Mouse (Mus musculus): Measurements from ENCODE around the gene Nek5. TPM values are rescaled to one million over a fixed set of nuclear protein-coding genes. Genes with fewer than 3 reads are reported as not detected.
A peak's percentile ranks its signal among the peaks of the same experiment; 100 is the strongest.

Nek5 gene
- polyA plus RNA-seq, 1 experiment from 2014 or later, result 0.52 TPM

DNA sequence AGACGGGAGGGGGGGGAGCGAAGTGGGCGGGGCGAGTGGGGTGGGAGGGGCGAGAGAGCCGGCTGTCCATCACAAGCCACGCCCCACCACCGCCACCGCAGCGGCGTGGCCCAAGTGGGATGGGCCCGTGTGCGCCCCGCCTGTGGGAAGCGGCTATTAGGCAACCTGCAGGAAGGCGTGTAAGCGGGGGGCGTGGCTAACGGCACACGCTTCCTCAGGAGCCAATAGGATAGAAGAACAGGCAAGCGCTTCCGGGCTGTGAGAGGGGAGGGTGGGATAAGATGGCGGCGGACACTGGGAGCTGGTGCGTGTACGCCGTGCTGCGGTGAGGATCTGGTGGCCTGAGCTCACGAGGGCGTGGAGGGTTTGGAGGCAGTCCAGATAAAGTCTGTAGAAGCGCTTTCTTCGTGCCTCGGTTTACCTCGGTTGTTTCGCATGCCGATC is 64.4 kb downstream of the Nek5 start, which contains the start of gene Alg11:
TSS of gene Alg11 (plus strand) at position 276 of the 444 bp plus-strand sequence.
- peak within 1 kb of the TSS; percentile 12; the same call in 1 of the 2 replicates for H3K27ac ChIP-seq
- peaks cover 7% of the 10 kb centered on the region for H3K4me1 ChIP-seq
- H3K4me2 ChIP-seq (replicated peaks), result peak within 1 kb of the TSS; percentile 84
- peak within 1 kb of the TSS; percentile 66 for H3K4me3 ChIP-seq
- under 1% methylated on average over 32 of the region's 36 CpGs for WGBS
- H3K27me3 ChIP-seq, result peaks cover 9% of the 10 kb centered on the region
- 0 out of 2 replicates have a peak, but pooled peaks cover under 1% of the 10 kb centered on the region for H3K9me3 ChIP-seq (replicated peaks)
- ATAC-seq (ENCODE audit: low FRiP score), result peak; percentile 100
- peak within 1 kb of the TSS; percentile 67 for H3K9ac ChIP-seq
- H3K36me3 ChIP-seq, result peaks cover 16% of the 10 kb centered on the region

DNA sequence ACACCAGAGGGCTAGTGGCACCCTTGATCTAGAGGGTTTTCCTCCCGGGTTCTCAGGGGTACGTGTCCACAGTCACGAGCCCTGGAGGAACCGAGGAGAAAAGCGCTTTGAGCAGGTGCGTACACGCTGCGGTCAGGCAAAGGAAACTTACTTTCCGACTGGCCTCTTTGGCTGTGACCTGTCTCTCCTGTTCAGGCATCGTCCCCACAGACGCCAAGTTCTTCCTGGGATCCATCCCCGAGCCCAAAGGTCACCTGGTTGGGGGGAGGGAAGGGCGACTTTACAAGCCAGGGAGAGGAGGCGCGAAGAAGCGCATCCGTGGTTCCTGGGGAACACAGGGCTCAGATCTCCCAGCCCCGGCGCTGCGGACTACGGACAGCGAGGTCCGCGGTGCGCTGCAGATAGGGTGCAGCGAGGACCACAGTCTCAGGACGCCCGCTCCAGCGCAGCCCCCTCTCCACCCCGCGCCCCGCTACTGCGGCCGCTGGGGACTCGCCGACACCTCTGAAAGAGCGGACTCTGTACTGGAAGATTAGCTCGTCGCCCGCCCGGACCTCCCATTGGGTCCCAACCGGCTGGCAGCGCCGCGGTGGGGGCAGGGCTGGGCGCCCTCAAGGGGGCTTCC is 64.9 kb downstream of the Nek5 start, which contains the start of gene Atp7b:
TSS of gene Atp7b (minus strand) at position 485 of the 625 bp plus-strand sequence.
- Histone ChIP-seq H3K9me3 (replicated peaks) (no peaks in the 10 kb centered on the region), H3K4me3 (peak within 1 kb of the TSS; percentile 66), H3K9ac (peak within 1 kb of the TSS; percentile 67), H3K4me2 (replicated peaks) (peak within 1 kb of the TSS; percentile 84), H3K27ac (peak within 1 kb of the TSS; percentile 12; the same call in 1 of the 2 replicates), H3K4me1 (peaks cover 7% of the 10 kb centered on the region), H3K27me3 (peaks cover 9% of the 10 kb centered on the region), H3K36me3 (peaks cover 10% of the 10 kb centered on the region)
- ATAC-seq (ENCODE audit: low FRiP score), result peak; percentile 92
- WGBS, result 1% methylated on average over 45 of the region's 46 CpGs

DNA sequence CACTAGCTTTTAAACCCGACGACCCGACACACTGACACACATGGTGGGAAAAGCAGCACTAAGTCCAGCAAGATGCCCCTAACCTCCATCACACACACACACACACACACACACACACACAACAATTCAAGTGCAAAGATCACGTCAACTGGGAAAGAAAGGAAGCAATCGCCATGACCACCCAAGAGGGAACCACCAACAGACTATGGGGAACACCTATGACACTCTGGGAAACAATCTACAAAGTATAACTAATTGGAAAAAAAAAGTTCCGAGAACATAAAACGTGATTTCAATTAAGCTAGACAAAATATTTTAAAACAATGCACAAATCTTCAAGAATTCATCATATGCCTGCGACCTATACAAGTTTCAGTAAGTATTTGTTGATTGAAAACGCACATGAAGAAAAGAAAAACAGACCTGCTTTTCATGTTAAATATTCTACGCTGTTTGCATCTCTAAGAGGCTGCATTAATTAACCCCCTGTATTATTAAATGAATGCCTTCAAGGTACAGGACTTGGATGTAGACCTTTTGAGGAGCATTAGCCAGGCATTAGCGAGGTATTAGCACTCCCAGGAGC is 65.6 kb downstream of the Nek5 start:
- H3K36me3 ChIP-seq, result peaks cover 5% of the 10 kb centered on the region
- H3K4me3 ChIP-seq, result peak overlapping the region; percentile 66
- H3K27me3 ChIP-seq, result peaks cover 9% of the 10 kb centered on the region
- no peak overlapping the region for H3K27ac ChIP-seq
- 43% methylated on average over 11 of the region's 11 CpGs for WGBS
- no peak for ATAC-seq (ENCODE audit: low FRiP score)
- H3K9ac ChIP-seq, result peak overlapping the region; percentile 67
- H3K4me2 ChIP-seq (replicated peaks), result peak overlapping the region; percentile 84
- no peaks in the 10 kb centered on the region for H3K9me3 ChIP-seq (replicated peaks)
- H3K4me1 ChIP-seq, result peaks cover 7% of the 10 kb centered on the region

DNA sequence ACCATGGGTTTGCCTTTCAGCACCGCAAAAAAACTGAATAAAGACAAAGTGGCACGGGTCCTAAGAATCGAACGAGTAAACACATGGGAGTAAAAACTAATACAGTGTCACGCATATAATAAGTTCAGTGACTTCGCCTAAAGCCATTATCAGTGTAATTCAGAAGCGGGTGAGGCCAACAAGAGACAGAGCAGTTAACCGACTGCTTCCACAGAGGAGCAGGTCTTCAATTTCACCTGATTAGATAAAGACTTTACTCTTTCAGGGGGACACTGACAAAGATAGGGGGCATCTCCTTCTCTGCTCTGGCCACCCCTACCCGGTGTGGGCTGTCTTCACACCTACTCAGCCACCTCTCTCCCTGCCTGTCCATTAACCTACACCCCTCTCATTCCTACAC is 66.5 kb downstream of the Nek5 start:
- Histone ChIP-seq H3K27me3 (peaks cover 9% of the 10 kb centered on the region), H3K4me2 (replicated peaks) (no peak overlapping the region), H3K4me3 (no peak overlapping the region), H3K9ac (no peak overlapping the region), H3K9me3 (replicated peaks) (no peaks in the 10 kb centered on the region), H3K36me3 (no peaks in the 10 kb centered on the region), H3K4me1 (peaks cover 7% of the 10 kb centered on the region), H3K27ac (no peak overlapping the region)
- ATAC-seq (ENCODE audit: low FRiP score), result no peak
- 82% methylated on average over 9 of the region's 9 CpGs for WGBS

DNA sequence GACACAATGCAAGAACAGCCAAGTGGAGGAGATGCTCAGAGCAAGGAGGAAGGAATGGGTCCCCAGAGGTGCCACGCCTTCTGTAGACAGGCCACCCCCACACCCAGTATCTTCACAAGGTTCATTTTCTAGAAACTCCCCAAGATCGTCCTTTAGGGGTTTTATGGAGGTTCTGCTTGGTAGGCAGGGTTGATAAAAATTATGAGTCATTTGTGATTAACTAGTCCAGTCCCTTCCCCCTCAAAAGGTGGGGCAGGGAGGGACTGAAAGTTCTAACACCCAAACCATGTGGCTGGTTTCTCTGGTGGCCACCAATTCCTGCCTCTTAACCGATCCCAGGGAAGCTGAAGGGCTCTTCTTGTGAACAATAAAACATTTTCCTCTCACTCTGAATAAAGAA is 68.0 kb downstream of the Nek5 start:
- ATAC-seq (ENCODE audit: low FRiP score), result no peak
- Histone ChIP-seq H3K27me3 (peaks cover 9% of the 10 kb centered on the region), H3K9ac (no peak overlapping the region), H3K9me3 (replicated peaks) (no peaks in the 10 kb centered on the region), H3K4me2 (replicated peaks) (no peak overlapping the region), H3K36me3 (no peaks in the 10 kb centered on the region), H3K4me1 (peaks cover 7% of the 10 kb centered on the region), H3K27ac (no peak overlapping the region), H3K4me3 (no peak overlapping the region)
- 84% methylated on average over 3 of the region's 3 CpGs for WGBS

DNA sequence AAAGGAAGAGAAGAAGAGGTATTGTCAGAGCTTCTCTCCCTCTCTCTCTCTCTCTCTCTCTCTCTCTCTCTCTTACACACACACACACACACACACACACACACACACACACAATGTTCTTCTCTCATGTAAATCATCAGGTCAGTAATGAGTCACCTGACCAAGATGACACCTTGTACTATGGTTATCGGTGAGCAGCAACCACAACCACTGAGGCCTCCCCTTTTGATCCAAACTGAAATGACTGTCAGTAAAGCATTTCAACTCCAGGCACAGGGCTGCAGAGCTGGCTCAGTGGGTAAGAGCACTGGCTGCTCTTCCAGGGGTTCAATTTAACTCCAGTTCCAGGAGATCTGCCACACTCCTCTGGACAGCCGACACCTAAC is 69.4 kb downstream of the Nek5 start:
- Histone ChIP-seq H3K4me3 (no peak overlapping the region), H3K9ac (no peak overlapping the region), H3K36me3 (no peaks in the 10 kb centered on the region), H3K27me3 (peaks cover 9% of the 10 kb centered on the region), H3K9me3 (replicated peaks) (no peaks in the 10 kb centered on the region), H3K4me2 (replicated peaks) (no peak overlapping the region), H3K4me1 (0 out of 2 replicates have a peak, but pooled peaks cover 3% of the 10 kb centered on the region), H3K27ac (no peak overlapping the region)
- 97% methylated on average over 2 of the region's 2 CpGs for WGBS
- ATAC-seq (ENCODE audit: low FRiP score), result no peak

DNA sequence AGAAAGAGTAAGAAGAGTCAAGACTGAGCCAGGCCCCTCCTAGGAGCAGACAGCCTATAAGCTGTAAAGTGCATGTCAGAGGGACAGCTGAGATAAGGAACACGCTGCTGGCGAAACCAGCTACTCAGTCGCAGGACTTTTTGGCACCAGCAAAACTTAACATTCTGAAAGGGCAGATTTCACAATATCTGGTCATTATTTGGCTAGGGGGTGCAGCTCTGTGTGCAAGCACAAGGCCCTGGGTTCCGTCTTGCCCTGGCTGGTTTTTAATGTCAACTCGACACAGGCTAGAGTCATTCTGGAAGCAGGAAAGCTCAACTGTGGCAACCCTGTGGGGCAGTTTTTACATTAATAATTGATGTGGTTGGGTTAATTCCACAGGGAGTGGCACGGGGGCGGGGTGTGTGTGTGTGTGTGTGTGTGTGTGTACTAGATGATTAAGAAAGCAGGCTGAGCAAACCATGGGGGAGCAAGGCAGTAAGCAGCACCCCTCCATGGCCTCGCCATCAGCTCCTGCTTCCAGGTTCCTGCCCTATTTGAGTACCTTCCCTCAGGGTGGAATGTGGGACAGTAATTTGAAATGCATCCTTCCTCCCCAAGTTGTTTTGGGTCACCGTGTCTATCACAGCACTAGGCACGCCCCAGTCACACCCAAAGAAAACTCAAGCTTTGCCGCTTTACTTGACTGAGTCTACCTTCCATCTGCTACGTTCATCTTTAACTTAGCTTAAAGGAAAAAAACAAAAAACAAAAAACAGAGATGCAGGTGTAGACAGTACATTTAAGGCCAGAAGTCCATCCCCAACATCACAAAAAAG is 70.0 kb downstream of the Nek5 start:
- WGBS, result 88% methylated on average over 12 of the region's 12 CpGs

DNA sequence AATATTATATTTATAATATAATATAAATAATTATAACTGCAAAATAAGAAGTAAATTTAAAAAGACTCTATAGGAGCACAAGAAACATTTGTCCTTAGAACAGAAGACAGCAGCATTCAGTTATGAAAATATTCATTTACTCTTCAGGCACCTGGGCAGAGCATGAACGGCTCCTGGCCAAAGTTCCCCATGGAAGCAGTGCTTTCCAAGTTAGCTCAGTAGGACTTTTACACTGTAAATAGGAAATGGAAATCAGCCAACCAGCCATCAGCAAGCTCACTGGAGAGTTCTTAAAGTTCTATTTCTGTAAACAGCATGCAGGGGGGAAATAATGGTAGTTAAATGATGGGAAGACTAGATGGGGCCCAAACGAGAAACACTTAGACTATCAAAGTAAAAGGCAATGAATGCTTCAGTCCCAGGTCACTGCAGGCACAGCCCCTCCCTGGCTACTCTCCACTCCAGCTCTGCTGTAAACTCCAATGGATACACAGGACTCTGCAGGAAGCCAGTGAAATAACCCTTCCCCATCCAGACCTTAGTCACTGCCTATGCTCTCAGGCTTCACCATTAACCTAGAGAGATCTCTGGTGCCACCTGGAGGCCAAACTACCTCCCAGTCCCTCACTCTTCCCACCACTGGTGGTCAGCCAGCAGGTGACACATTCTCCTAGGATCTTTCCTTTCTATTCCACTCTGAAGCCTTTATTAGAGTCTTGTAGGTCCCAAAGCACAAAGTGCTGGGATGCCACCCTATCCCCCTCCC is 77.0 kb downstream of the Nek5 start:
- ATAC-seq (ENCODE audit: low FRiP score), result peak; percentile 38; the same call in 1 of the 2 replicates
- no peak overlapping the region for H3K4me2 ChIP-seq (replicated peaks)
- H3K9ac ChIP-seq, result no peak overlapping the region
- peaks cover 9% of the 10 kb centered on the region for H3K4me1 ChIP-seq
- H3K36me3 ChIP-seq, result no peaks in the 10 kb centered on the region
- H3K4me3 ChIP-seq, result no peak overlapping the region
- H3K27me3 ChIP-seq, result no peaks in the 10 kb centered on the region
- no peaks in the 10 kb centered on the region for H3K9me3 ChIP-seq (replicated peaks)
- 67% methylated on average over 2 of the region's 2 CpGs for WGBS
- H3K27ac ChIP-seq, result no peak overlapping the region

More for the DNA sequence above, 70.0 kb downstream of the Nek5 start:
- H3K4me1 ChIP-seq, result 0 out of 2 replicates have a peak, but pooled peaks cover 3% of the 10 kb centered on the region
- peaks cover 9% of the 10 kb centered on the region for H3K27me3 ChIP-seq
- no peak overlapping the region for H3K9ac ChIP-seq
- H3K27ac ChIP-seq, result no peak overlapping the region
- H3K4me2 ChIP-seq (replicated peaks), result no peak overlapping the region
- no peaks in the 10 kb centered on the region for H3K36me3 ChIP-seq
- H3K9me3 ChIP-seq (replicated peaks), result no peaks in the 10 kb centered on the region
- no peak for ATAC-seq (ENCODE audit: low FRiP score)
- no peak overlapping the region for H3K4me3 ChIP-seq

DNA sequence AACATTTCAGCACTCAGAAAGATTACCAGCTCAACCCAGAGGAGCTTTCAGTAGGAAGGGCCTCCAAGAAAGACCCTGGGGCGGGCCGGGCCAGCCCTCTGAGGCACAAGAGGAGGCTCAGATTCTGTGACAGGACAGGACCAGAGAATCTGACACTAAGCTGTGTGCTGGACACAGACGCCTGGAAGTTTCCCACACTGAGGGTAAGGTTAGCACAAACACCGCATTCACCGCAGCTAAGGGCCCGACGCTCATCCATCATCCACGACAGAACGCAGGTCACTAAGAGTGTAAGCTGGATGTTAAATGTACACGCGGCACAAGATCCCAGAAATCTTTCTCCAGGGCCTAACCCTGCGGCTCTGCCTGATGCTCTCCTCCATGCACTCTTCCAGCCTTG is 81.1 kb downstream of the Nek5 start:
- Histone ChIP-seq H3K27ac (no peak overlapping the region), H3K4me3 (no peak overlapping the region), H3K4me1 (peaks cover 19% of the 10 kb centered on the region), H3K9me3 (replicated peaks) (no peaks in the 10 kb centered on the region), H3K36me3 (no peaks in the 10 kb centered on the region), H3K27me3 (peaks cover 4% of the 10 kb centered on the region; the same call in 1 of the 2 replicates), H3K4me2 (replicated peaks) (no peak overlapping the region), H3K9ac (no peak overlapping the region)
- no peak for ATAC-seq (ENCODE audit: low FRiP score)
- WGBS, result 42% methylated on average over 12 of the region's 12 CpGs

DNA sequence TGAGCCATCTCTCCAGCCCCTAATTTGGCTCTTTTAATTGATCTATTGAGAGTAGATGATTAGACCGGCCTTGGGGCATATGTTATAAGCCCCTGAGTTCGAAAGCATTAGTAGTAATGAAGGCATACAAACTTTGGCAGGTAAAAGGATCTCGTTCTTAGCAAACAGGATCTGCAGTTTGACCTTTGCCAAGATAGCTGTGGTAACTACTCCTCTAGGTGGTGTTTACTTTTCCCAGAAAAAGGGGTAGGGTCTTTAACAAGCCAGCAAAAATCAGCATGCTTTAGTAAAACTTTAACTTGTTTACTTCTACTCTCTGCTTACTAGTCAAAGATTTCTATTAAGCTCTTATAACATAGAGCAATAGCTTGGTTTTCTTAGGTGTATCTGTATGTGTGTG is 82.3 kb downstream of the Nek5 start:
- H3K4me1 ChIP-seq, result peaks cover 19% of the 10 kb centered on the region
- H3K27ac ChIP-seq, result no peak overlapping the region
- no peak overlapping the region for H3K9ac ChIP-seq
- no peak for ATAC-seq (ENCODE audit: low FRiP score)
- no peaks in the 10 kb centered on the region for H3K9me3 ChIP-seq (replicated peaks)
- no peak overlapping the region for H3K4me2 ChIP-seq (replicated peaks)
- H3K4me3 ChIP-seq, result no peak overlapping the region
- WGBS, result 93% methylated on average over 3 of the region's 3 CpGs
- H3K27me3 ChIP-seq, result peaks cover 4% of the 10 kb centered on the region; the same call in 1 of the 2 replicates
- H3K36me3 ChIP-seq, result no peaks in the 10 kb centered on the region

DNA sequence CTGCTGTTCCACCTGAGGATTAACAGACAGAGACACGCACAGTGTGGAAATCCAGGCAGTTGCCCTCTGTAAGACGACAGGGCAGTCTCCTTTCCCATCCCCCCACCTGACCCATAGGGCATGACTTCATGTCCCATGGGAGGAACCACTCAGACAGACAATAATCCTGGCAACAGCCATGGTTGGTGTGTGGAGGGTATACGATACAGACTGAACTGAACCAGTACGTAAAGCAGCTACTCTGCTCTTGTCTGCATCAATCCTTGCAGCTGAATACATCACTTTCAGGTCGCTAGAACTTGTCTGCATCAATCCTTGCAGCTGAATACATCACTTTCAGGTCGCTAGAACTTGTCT is 84.7 kb downstream of the Nek5 start:
- Histone ChIP-seq H3K4me2 (replicated peaks) (no peak overlapping the region), H3K27me3 (peaks cover 4% of the 10 kb centered on the region; the same call in 1 of the 2 replicates), H3K4me1 (peaks cover 19% of the 10 kb centered on the region), H3K36me3 (no peaks in the 10 kb centered on the region), H3K9me3 (replicated peaks) (no peaks in the 10 kb centered on the region), H3K27ac (no peak overlapping the region), H3K9ac (no peak overlapping the region), H3K4me3 (no peak overlapping the region)
- 29% methylated on average over 6 of the region's 6 CpGs for WGBS
- ATAC-seq (ENCODE audit: low FRiP score), result no peak
